Mouse (Mus musculus): ENCODE data around the gene Tmem131l. TPM values are rescaled to one million over a fixed set of nuclear protein-coding genes. Genes with fewer than 3 reads are reported as not detected.

Tmem131l gene
- total RNA-seq, 1 experiment, result 31.5 TPM

GRCm38 (mm10) chr3:83982821-83983220 is 57.2 kb downstream of the Tmem131l start:
- no peaks in the 10 kb centered on the region for H3K36me3 ChIP-seq (ENCODE audit: control insufficient read depth, insufficient read depth, low read length, poor library complexity, severe bottlenecking)
- H3K9ac ChIP-seq (ENCODE audit: insufficient read depth, low read depth, low read length, poor library complexity, severe bottlenecking), result no peak overlapping the region
- in situ Hi-C loops (cut with MboI; ENCODE audit: low sequenced_read_pairs in 2 of 2, unreplicated experiment in 2 of 2), result no loop called here
- no peak overlapping the region for H3K4me3 ChIP-seq (ENCODE audit: insufficient read depth in 1 of 2, low read depth in 1 of 2, low read length in 2 of 2, poor library complexity in 1 of 2, severe bottlenecking in 1 of 2)
- TF ChIP-seq CHD2 (IDR thresholded peaks at IDR 0.05; ENCODE audit: low read depth, low read length) (no peak), ZC3H11A (IDR thresholded peaks at IDR 0.05; ENCODE audit: borderline replicate concordance, low read depth, low read length) (no peak), MAFK (IDR thresholded peaks at IDR 0.05; ENCODE audit: insufficient read depth, low read depth, low read length) (no peak), ZNF384 (IDR thresholded peaks at IDR 0.05; ENCODE audit: low read depth, low read length) (no peak), HCFC1 (IDR thresholded peaks at IDR 0.05; ENCODE audit: borderline replicate concordance, insufficient read depth, low read length) (no peak)
- no peak for DNase-seq (ENCODE audit: low read depth, low spot score)
- no peak overlapping the region for H3K27ac ChIP-seq (ENCODE audit: insufficient read depth, low read depth, low read length, poor library complexity, severe bottlenecking)
- peaks cover 12 to 42% of the 10 kb centered on the region in 2 experiments for H3K4me1 ChIP-seq (ENCODE audit: control insufficient read depth in 2 of 2, insufficient read depth in 2 of 2, low read length in 2 of 2, poor library complexity in 1 of 2)
- no peaks in the 10 kb centered on the region for H3K9me3 ChIP-seq (ENCODE audit: control insufficient read depth, insufficient read depth, low read depth, low read length)

GRCm38 (mm10) chr3:83980231-83980872 is 59.6 kb downstream of the Tmem131l start:
- Histone ChIP-seq H3K36me3 (ENCODE audit: control insufficient read depth, insufficient read depth, low read length, poor library complexity, severe bottlenecking) (no peaks in the 10 kb centered on the region), H3K9ac (ENCODE audit: insufficient read depth, low read depth, low read length, poor library complexity, severe bottlenecking) (no peak overlapping the region), H3K9me3 (ENCODE audit: control insufficient read depth, insufficient read depth, low read depth, low read length) (no peaks in the 10 kb centered on the region), H3K27ac (ENCODE audit: insufficient read depth, low read depth, low read length, poor library complexity, severe bottlenecking) (peak overlapping the region; percentile 52; the same call in 1 of the 2 replicates), H3K4me3 (ENCODE audit: insufficient read depth in 1 of 2, low read depth in 1 of 2, low read length in 2 of 2, poor library complexity in 1 of 2, severe bottlenecking in 1 of 2) (no peak overlapping the region), H3K4me1 (ENCODE audit: control insufficient read depth in 2 of 2, insufficient read depth in 2 of 2, low read length in 2 of 2, poor library complexity in 1 of 2) (peaks cover 8 to 27% of the 10 kb centered on the region in 2 experiments)
- in situ Hi-C loops (cut with MboI; ENCODE audit: low sequenced_read_pairs in 2 of 2, unreplicated experiment in 2 of 2), result no loop called here
- DNase-seq (ENCODE audit: low read depth, low spot score), result peak; percentile 72
- no peak for TF ChIP-seq ZC3H11A (IDR thresholded peaks at IDR 0.05; ENCODE audit: borderline replicate concordance, low read depth, low read length)
- no peak for TF ChIP-seq HCFC1 (IDR thresholded peaks at IDR 0.05; ENCODE audit: borderline replicate concordance, insufficient read depth, low read length)
- TF ChIP-seq MAFK (IDR thresholded peaks at IDR 0.05; ENCODE audit: insufficient read depth, low read depth, low read length), result 0 out of 2 replicates have a peak, but pooled peaks have one; percentile 19
- no peak for TF ChIP-seq CHD2 (IDR thresholded peaks at IDR 0.05; ENCODE audit: low read depth, low read length)
- no peak for TF ChIP-seq ZNF384 (IDR thresholded peaks at IDR 0.05; ENCODE audit: low read depth, low read length)

GRCm38 (mm10) chr3:83978497-83979410 is 61.2 kb downstream of the Tmem131l start:
- TF ChIP-seq CHD2 (IDR thresholded peaks at IDR 0.05; ENCODE audit: low read depth, low read length), result no peak
- no peak for TF ChIP-seq ZNF384 (IDR thresholded peaks at IDR 0.05; ENCODE audit: low read depth, low read length)
- no peak for TF ChIP-seq MAFK (IDR thresholded peaks at IDR 0.05; ENCODE audit: insufficient read depth, low read depth, low read length)
- TF ChIP-seq HCFC1 (IDR thresholded peaks at IDR 0.05; ENCODE audit: borderline replicate concordance, insufficient read depth, low read length), result no peak
- TF ChIP-seq ZC3H11A (IDR thresholded peaks at IDR 0.05; ENCODE audit: borderline replicate concordance, low read depth, low read length), result no peak
- no peak overlapping the region for H3K4me3 ChIP-seq (ENCODE audit: insufficient read depth in 1 of 2, low read depth in 1 of 2, low read length in 2 of 2, poor library complexity in 1 of 2, severe bottlenecking in 1 of 2)
- no peaks in the 10 kb centered on the region for H3K9me3 ChIP-seq (ENCODE audit: control insufficient read depth, insufficient read depth, low read depth, low read length)
- 0 out of 2 replicates have a peak, but pooled peaks cover 2% of the 10 kb centered on the region for H3K36me3 ChIP-seq (ENCODE audit: control insufficient read depth, insufficient read depth, low read length, poor library complexity, severe bottlenecking)
- H3K4me1 ChIP-seq (ENCODE audit: control insufficient read depth in 2 of 2, insufficient read depth in 2 of 2, low read length in 2 of 2, poor library complexity in 1 of 2), result peaks cover 8 to 22% of the 10 kb centered on the region in 2 experiments
- H3K9ac ChIP-seq (ENCODE audit: insufficient read depth, low read depth, low read length, poor library complexity, severe bottlenecking), result no peak overlapping the region
- DNase-seq (ENCODE audit: low read depth, low spot score), result no peak
- no peak overlapping the region for H3K27ac ChIP-seq (ENCODE audit: insufficient read depth, low read depth, low read length, poor library complexity, severe bottlenecking)
- in situ Hi-C loops (cut with MboI; ENCODE audit: low sequenced_read_pairs in 2 of 2, unreplicated experiment in 2 of 2), result no loop called here

- in situ Hi-C loops (cut with MboI; ENCODE audit: low sequenced_read_pairs in 2 of 2, unreplicated experiment in 2 of 2), result no loop called here
- TF ChIP-seq ZNF384 (IDR thresholded peaks at IDR 0.05; ENCODE audit: low read depth, low read length) (no peak), CHD2 (IDR thresholded peaks at IDR 0.05; ENCODE audit: low read depth, low read length) (no peak), ZC3H11A (IDR thresholded peaks at IDR 0.05; ENCODE audit: borderline replicate concordance, low read depth, low read length) (no peak), HCFC1 (IDR thresholded peaks at IDR 0.05; ENCODE audit: borderline replicate concordance, insufficient read depth, low read length) (no peak), MAFK (IDR thresholded peaks at IDR 0.05; ENCODE audit: insufficient read depth, low read depth, low read length) (no peak)
- no peak overlapping the region for H3K4me3 ChIP-seq (ENCODE audit: insufficient read depth in 1 of 2, low read depth in 1 of 2, low read length in 2 of 2, poor library complexity in 1 of 2, severe bottlenecking in 1 of 2)
- H3K9me3 ChIP-seq (ENCODE audit: control insufficient read depth, insufficient read depth, low read depth, low read length), result no peaks in the 10 kb centered on the region
- peaks cover 8 to 21% of the 10 kb centered on the region in 2 experiments for H3K4me1 ChIP-seq (ENCODE audit: control insufficient read depth in 2 of 2, insufficient read depth in 2 of 2, low read length in 2 of 2, poor library complexity in 1 of 2)
- DNase-seq (ENCODE audit: low read depth, low spot score), result no peak
- no peak overlapping the region for H3K9ac ChIP-seq (ENCODE audit: insufficient read depth, low read depth, low read length, poor library complexity, severe bottlenecking)
- H3K36me3 ChIP-seq (ENCODE audit: control insufficient read depth, insufficient read depth, low read length, poor library complexity, severe bottlenecking), result 0 out of 2 replicates have a peak, but pooled peaks cover 2% of the 10 kb centered on the region
- no peak overlapping the region for H3K27ac ChIP-seq (ENCODE audit: insufficient read depth, low read depth, low read length, poor library complexity, severe bottlenecking)
These were observed 62.2 kb downstream of the Tmem131l start for GRCm38 (mm10) chr3:83977817-83978216.

Measured in ES-E14 (cell line).